Mouse (Mus musculus) cerebellum, postnatal 10 days (tissue): ENCODE measurements at regions not wholly inside any gene's neighbourhood (a gene's known extent, or its start where the extent isn't known, plus 50 kb on each side); places are given as distances from the start of the nearest gene placed in this dataset.

ENCODE experiments used
- DNase-seq, 2 experiments: peaks; one replicate each; pipeline ENCODE4 v3.0.0; 2021; ENCODE audit warnings: mixed read lengths in 2 of 2

- no peak for DNase-seq
Observed at GRCm38 (mm10) chr3:43339101-43339500, 1596.7 kb downstream of the D3Ertd751e start.

DNA sequence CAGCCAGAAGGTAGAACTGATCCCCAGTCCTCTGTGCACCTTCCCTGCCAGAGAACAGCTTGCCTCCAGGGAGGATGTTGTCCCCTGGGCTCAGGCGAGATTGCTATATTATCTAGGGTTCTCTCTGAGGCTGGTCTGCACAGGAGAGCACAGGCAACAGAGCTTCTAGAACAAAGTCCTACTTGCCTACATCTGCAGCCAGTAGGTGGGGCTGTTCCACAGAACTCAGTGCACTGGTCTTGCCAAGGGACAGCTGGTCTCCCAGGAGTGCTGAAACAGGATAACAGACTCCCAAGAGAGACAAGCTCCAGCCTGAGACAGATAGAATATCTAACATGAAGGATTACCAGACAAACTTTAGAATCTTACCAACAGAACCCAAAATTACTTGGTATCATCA lies 1600.5 kb downstream of the D3Ertd751e start:
- DNase-seq: peak; percentile 5 to 8

GRCm38 (mm10) chr3:43352829-43353228 lies 1610.4 kb downstream of the D3Ertd751e start:
- peak; percentile 2 to 10 for DNase-seq

DNA sequence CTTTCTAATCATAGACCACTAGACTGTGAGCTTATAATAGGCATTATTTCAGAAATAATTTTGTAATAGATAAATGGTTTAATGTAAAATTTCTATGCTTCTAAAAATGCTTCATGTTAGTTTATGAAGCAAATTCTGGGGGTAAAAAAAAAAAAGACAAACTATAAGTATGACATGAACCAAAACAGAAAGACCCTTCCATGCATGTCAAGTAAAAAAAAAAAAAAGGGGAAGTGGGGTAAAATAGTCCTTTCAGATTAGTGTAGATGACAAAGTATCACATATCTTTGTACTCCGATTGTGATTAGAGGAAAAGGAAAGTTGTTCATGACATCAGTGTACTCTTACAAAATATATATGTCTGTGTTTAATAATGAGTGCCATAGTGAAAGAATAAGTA lies 1616.1 kb downstream of the D3Ertd751e start:
- DNase-seq: no peak

DNA sequence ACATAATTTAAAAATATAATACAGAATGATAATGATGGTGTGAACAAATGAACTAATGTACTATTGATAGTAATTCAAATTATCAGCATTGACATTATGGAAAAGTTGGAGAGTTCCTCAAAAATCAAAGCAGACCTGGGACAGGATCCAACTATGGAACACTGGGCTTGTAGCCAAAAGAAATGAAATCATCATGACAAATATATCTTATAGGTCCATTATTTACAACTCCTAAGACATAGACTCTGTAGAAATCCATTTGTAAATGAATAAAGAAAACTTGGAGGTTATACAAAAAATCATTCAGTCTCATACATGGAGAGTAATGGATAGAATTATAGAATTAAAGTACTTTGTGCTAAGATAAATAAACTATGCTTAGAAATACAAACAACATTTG lies 1657.5 kb downstream of the D3Ertd751e start:
- peak; percentile 16 to 27 for DNase-seq

GRCm38 (mm10) chr3:43424886-43425285 lies 1682.5 kb downstream of the D3Ertd751e start:
- DNase-seq: no peak

DNA sequence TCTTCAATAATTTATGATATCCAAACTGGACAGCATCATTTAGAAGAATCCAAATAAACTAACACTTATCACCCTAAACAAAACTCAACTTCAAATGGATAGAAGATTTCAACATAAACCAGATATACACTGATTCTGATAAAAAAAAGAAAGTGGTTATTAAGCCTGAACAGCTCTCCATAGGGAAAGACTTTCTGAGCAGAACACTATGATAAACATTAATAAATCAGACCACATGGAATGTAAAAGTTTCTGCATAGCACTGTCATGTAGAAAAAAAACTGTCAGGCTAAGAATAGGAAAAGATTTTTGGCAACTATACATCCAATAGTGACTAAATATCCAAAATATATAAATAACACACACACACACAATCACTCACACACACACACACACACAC lies 1684.3 kb downstream of the D3Ertd751e start:
- DNase-seq: no peak

- peak; percentile 61 to 73 for DNase-seq
Observed at GRCm38 (mm10) chr3:43461541-43462109, 1719.2 kb downstream of the D3Ertd751e start.
